Mouse (Mus musculus): ENCODE measurements around the gene As3mt. TPM values are rescaled to one million over a fixed set of nuclear protein-coding genes. Genes with fewer than 3 reads are reported as not detected.
"Not testable (repeated sequence)": the region's sequence is repeated elsewhere in the genome, so short reads cannot be mapped to it uniquely, and the experiment has no call there.

The As3mt gene
- polyA plus RNA-seq, 1 experiment from 2014 or later = 28.9 TPM

- WGBS = 66% methylated on average over 5 of the region's 5 CpGs
- Histone ChIP-seq H3K4me2 (no peak overlapping the region), H3K9ac (no peak overlapping the region), H3K9me3 (no peaks in the 10 kb centered on the region), H3K27me3 (replicated peaks) (no peaks in the 10 kb centered on the region), H3K27ac (no peak overlapping the region), H3K36me3 (no peaks in the 10 kb centered on the region), H3K4me1 (no peaks in the 10 kb centered on the region), H3K4me3 (replicated peaks) (no peak overlapping the region)
- ATAC-seq (ENCODE audit: insufficient read depth, low FRiP score, low read depth) = no peak
These were observed 69.1 kb downstream of the As3mt start for GRCm38 (mm10) chr19:46776391-46776790.

DNA sequence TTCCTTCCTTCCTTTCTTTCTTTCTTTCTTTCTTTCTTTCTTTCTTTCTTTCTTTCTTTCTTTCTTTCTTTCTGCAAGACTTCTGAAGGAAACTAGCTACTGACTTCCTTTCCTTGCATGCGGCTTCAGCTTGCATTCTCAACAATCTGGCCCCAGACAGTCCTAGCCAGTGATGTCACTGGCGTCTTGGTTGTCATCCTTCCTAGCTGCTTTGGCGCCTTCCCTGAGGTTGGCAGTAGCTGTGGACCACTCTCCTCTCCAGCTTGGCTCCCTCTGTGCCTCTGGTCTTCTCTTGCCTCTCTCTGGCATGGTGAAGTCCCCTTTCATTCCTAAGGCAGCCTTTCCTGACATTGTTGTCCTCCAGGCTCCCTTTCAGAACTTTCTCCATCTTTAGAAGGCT is 69.6 kb downstream of the As3mt start:
- Histone ChIP-seq H3K9ac (no peak overlapping the region), H3K36me3 (no peaks in the 10 kb centered on the region), H3K4me2 (no peak overlapping the region), H3K27ac (no peak overlapping the region), H3K27me3 (replicated peaks) (no peaks in the 10 kb centered on the region), H3K9me3 (no peaks in the 10 kb centered on the region), H3K4me3 (replicated peaks) (no peak overlapping the region), H3K4me1 (no peaks in the 10 kb centered on the region)
- no peak for ATAC-seq (ENCODE audit: insufficient read depth, low FRiP score, low read depth)
- 78% methylated on average over 3 of the region's 3 CpGs for WGBS

GRCm38 (mm10) chr19:46777928-46778680 is 70.8 kb downstream of the As3mt start:
- Histone ChIP-seq H3K4me1 (no peaks in the 10 kb centered on the region), H3K27me3 (replicated peaks) (no peaks in the 10 kb centered on the region), H3K4me2 (no peak overlapping the region), H3K27ac (no peak overlapping the region), H3K9me3 (no peaks in the 10 kb centered on the region), H3K4me3 (replicated peaks) (no peak overlapping the region), H3K9ac (no peak overlapping the region), H3K36me3 (no peaks in the 10 kb centered on the region)
- no peak for ATAC-seq (ENCODE audit: insufficient read depth, low FRiP score, low read depth)
- WGBS = 73% methylated on average over 12 of the region's 12 CpGs

DNA sequence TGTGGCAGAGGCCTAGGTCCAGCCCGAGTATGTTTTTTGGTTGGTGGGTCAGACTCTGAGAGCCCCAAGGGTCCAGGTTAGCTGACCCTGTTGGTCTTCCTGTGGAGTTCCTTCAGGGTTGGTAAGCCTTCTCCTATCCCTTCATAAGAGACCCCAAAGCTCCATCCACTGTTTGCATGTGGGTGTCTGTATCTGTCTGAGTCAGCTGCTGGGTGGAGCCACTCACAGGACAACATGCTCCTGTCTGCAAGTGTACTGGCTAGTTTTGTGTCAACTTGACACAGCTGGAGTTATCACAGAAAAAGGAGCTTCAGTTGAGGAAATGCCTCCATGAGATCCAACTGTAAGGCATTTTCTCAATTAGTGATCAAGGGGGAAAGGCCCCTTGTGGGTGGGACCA is 71.9 kb downstream of the As3mt start:
- not testable (repeated sequence) for H3K27ac ChIP-seq; ATAC-seq (ENCODE audit: insufficient read depth, low FRiP score, low read depth); H3K4me3 ChIP-seq (replicated peaks); H3K9me3 ChIP-seq; H3K36me3 ChIP-seq; H3K9ac ChIP-seq; H3K27me3 ChIP-seq (replicated peaks); H3K4me2 ChIP-seq; H3K4me1 ChIP-seq
- 89% methylated on average over 1 of the region's 1 CpGs for WGBS

DNA sequence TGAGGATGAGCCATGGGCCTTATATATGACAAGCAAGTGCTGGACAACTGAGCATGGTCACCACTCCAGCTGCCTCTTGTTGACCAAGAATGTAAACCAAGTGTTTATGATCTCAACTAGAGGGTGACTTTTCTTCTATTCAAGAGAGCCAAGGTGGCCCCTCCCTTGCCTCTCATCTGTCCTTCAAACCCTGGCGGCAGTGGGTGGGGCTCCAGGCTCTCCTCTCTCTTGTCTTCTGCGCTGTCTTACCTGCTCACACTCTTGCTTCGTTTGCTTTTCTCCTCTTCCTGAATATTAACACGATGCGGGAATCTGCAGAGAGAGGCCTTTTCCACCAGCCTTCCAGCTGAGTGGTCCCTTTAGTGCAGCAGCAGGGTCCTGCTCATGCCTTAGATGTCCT is 76.8 kb downstream of the As3mt start:
- no peaks in the 10 kb centered on the region for H3K36me3 ChIP-seq
- H3K9me3 ChIP-seq = no peaks in the 10 kb centered on the region
- H3K9ac ChIP-seq = no peak overlapping the region
- ATAC-seq (ENCODE audit: insufficient read depth, low FRiP score, low read depth) = no peak
- H3K27me3 ChIP-seq (replicated peaks) = no peaks in the 10 kb centered on the region
- peak overlapping the region; percentile 16; the same call in 1 of the 2 replicates for H3K27ac ChIP-seq
- H3K4me1 ChIP-seq = no peaks in the 10 kb centered on the region
- no peak overlapping the region for H3K4me3 ChIP-seq (replicated peaks)
- WGBS = 52% methylated on average over 5 of the region's 5 CpGs
- no peak overlapping the region for H3K4me2 ChIP-seq

DNA sequence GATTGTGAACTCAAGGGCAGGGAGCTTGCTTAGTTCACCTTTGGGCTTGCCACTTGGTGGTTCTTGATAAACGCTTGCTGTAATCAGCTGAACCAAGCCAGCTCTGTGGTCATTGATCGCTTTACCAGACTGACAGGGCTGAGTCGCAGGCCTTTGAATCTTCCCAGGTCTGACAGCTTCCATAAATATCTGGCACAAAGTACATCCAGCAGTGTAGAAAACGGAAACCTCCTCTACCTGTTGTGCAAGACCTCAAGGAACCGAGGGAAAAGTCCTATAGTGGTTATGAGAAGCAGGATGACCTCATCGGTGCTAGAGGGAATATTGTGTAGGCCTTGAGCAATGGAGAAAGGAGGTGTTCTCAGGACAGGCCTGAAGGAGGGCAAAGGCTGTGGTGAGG is 77.2 kb downstream of the As3mt start:
- Histone ChIP-seq H3K4me2 (no peak overlapping the region), H3K4me1 (no peaks in the 10 kb centered on the region), H3K4me3 (replicated peaks) (no peak overlapping the region), H3K27ac (peak overlapping the region; percentile 16; the same call in 1 of the 2 replicates), H3K36me3 (no peaks in the 10 kb centered on the region), H3K9ac (no peak overlapping the region), H3K9me3 (no peaks in the 10 kb centered on the region), H3K27me3 (replicated peaks) (no peaks in the 10 kb centered on the region)
- 70% methylated on average over 6 of the region's 6 CpGs for WGBS
- ATAC-seq (ENCODE audit: insufficient read depth, low FRiP score, low read depth) = no peak

DNA sequence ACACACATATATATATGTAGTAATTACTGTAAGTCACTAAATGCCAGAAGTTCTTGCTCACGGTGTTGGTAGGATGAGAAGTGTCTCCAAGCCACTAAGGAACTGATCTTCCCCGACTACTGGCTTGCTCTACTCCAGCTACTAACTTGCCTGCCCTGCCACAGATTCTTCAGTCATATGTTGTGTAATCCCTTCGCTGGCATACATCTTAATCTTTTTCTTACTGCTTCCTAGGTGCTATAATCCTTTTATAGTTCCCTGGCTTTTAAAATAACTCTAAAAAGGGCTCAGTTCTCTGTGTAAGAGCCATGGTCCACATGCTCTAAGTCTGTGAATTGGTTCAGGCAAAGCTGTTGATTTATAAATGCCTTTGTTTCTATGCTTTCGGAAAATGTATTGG is 78.4 kb downstream of the As3mt start:
- no peak overlapping the region for H3K4me2 ChIP-seq
- no peaks in the 10 kb centered on the region for H3K9me3 ChIP-seq
- no peaks in the 10 kb centered on the region for H3K36me3 ChIP-seq
- H3K27ac ChIP-seq = no peak overlapping the region
- H3K4me3 ChIP-seq (replicated peaks) = no peak overlapping the region
- H3K4me1 ChIP-seq = no peaks in the 10 kb centered on the region
- H3K27me3 ChIP-seq (replicated peaks) = no peaks in the 10 kb centered on the region
- ATAC-seq (ENCODE audit: insufficient read depth, low FRiP score, low read depth) = no peak
- no peak overlapping the region for H3K9ac ChIP-seq
- WGBS = 83% methylated on average over 4 of the region's 4 CpGs

DNA sequence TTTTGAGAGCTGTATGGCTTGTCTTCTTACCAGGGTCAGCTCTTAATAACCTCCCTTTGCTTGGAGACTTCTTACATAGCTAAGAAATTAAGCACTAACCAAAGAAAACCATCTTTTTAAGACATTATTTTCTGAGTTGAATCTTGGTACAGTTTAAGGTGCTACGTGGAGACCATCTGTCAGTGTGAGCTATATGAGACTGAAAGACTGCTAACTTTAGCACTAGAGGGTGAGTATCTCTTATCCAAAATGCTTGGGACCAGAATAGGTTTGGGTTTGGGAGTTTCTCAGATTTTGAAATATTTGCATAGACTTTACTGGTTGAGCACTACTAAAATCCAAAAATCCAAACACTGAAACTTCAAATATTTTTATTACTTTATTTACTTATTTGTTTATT is 82.5 kb downstream of the As3mt start:
- no peaks in the 10 kb centered on the region for H3K9me3 ChIP-seq
- no peak overlapping the region for H3K4me2 ChIP-seq
- 76% methylated on average over 1 of the region's 1 CpGs for WGBS
- no peaks in the 10 kb centered on the region for H3K36me3 ChIP-seq
- H3K4me1 ChIP-seq = no peaks in the 10 kb centered on the region
- H3K4me3 ChIP-seq (replicated peaks) = no peak overlapping the region
- ATAC-seq (ENCODE audit: insufficient read depth, low FRiP score, low read depth) = no peak
- H3K9ac ChIP-seq = no peak overlapping the region
- H3K27ac ChIP-seq = no peak overlapping the region
- H3K27me3 ChIP-seq (replicated peaks) = no peaks in the 10 kb centered on the region

Other genes with a start within 250 kb of the As3mt start
- 20.4 and 20.9 TPM in 2 replicates for gene Trim8, start 205.8 kb upstream of the As3mt start, polyA plus RNA-seq (2015; fragmentation: Nextera tagmentation; extraction: Ambion mirVana)
- gene Arl3, start 134.3 kb upstream of the As3mt start, polyA plus RNA-seq (2015; fragmentation: Nextera tagmentation; extraction: Ambion mirVana) = 98.2 and 103 TPM in 2 replicates
- gene Sfxn2, start 134.1 kb upstream of the As3mt start, polyA plus RNA-seq (2015; fragmentation: Nextera tagmentation; extraction: Ambion mirVana) = 21.9 and 23.8 TPM in 2 replicates
- gene Wbp1l, start 108.4 kb upstream of the As3mt start, polyA plus RNA-seq (2015; fragmentation: Nextera tagmentation; extraction: Ambion mirVana) = 40.4 and 42.8 TPM in 2 replicates
- gene Cyp17a1, start 34.3 kb upstream of the As3mt start, polyA plus RNA-seq (2015; fragmentation: Nextera tagmentation; extraction: Ambion mirVana) = not detected in 2 replicates
- 14.9 and 16.8 TPM in 2 replicates for gene Borcs7, start 17.6 kb upstream of the As3mt start, polyA plus RNA-seq (2015; fragmentation: Nextera tagmentation; extraction: Ambion mirVana)
- gene Cnnm2, start 54.1 kb downstream of the As3mt start, polyA plus RNA-seq (2015; fragmentation: Nextera tagmentation; extraction: Ambion mirVana) = 3.1 and 3.9 TPM in 2 replicates